Mouse (Mus musculus): Measurements from ENCODE around the gene Gm21627.
"Not testable (repeated sequence)": the region's sequence is repeated elsewhere in the genome, so short reads cannot be mapped to it uniquely, and the experiment has no call there.

The Gm21627 gene

GRCm38 (mm10) chrY:63228127-63228526, at the start of gene Gm21627:
Gene Gm21627, plus strand, starts transcription at chrY:63228427.
- DNase-seq (ENCODE audit: low spot score) = not testable (repeated sequence)

Data from c-Kit-positive CD71-positive TER-119-positive erythroid progenitor cells, embryonic 14.5 days (primary cell).